Mouse (Mus musculus) olfactory bulb, adult 2 months (tissue): ENCODE data around the gene 1600002K03Rik. TPM values are rescaled to one million over a fixed set of nuclear protein-coding genes. Genes with fewer than 3 reads are reported as not detected.
A peak's percentile ranks its signal among the peaks of the same experiment; 100 is the strongest.

Experiments
- H3K27ac ChIP-seq: fragments of 200-500 bp; 2 replicates; pipeline ENCODE4 v1.5.1; 2012; ENCODE audit warnings: low read depth, low read length; ENCODE audit not compliant: insufficient read depth
- H3K4me1 ChIP-seq: fragments of 200-500 bp; 2 replicates; pipeline ENCODE4 v1.6.1; 2012; ENCODE audit warnings: low read length; ENCODE audit not compliant: control insufficient read depth, insufficient read depth
- H3K4me3 ChIP-seq: fragments of 200-500 bp; 2 replicates; pipeline ENCODE4 v1.5.1; 2012; ENCODE audit warnings: mild to moderate bottlenecking, low read depth, low read length, moderate library complexity; ENCODE audit not compliant: insufficient read depth
- CTCF ChIP-seq: fragments of 200-500 bp; IDR thresholded peaks from 2 replicates; pipeline ENCODE4 v1.5.1; 2012; ENCODE audit warnings: low read depth, mild to moderate bottlenecking, low read length, moderate library complexity; ENCODE audit not compliant: insufficient read depth
- POLR2A ChIP-seq: fragments of 200-500 bp; IDR thresholded peaks from 2 replicates; pipeline ENCODE4 v1.6.1; 2012; ENCODE audit warnings: mild to moderate bottlenecking, low read depth, low read length, moderate library complexity; ENCODE audit not compliant: insufficient read depth
- WGBS: fragments of 180-500 bp; shearing (Covaris S2); methylation state at CpG from one replicate; pipeline ENCODE4 v1.1.7; 2018; 5-methylcytosine and 5-hydroxymethylcytosine counted together
- polyA plus RNA-seq: library from polyadenylated mRNA; stranded (reverse); fragments of >200 nt; gene quantifications from 2 replicates; pipeline ENCODE4 v1.2.4, GENCODE M21; 2012; ENCODE audit warnings: low replicate concordance; ENCODE audit not compliant: missing spikeins, insufficient read depth, insufficient read length

Gene 1600002K03Rik
- polyA plus RNA-seq, 1 experiment, result not detected

- H3K4me3 ChIP-seq, result no peak overlapping the region
- no peak overlapping the region for H3K27ac ChIP-seq
- H3K4me1 ChIP-seq, result peaks cover 26% of the 10 kb centered on the region
- TF ChIP-seq POLR2A, result no peak
- TF ChIP-seq CTCF, result no peak
- 21% methylated on average over 4 of the region's 4 CpGs for WGBS
These were observed 3.0 kb downstream of the 1600002K03Rik start for GRCm38 (mm10) chr10:80175536-80176269.

GRCm38 (mm10) chr10:80176270-80176834 lies 3.6 kb downstream of the 1600002K03Rik start:
- WGBS, result 71% methylated on average over 5 of the region's 5 CpGs

DNA sequence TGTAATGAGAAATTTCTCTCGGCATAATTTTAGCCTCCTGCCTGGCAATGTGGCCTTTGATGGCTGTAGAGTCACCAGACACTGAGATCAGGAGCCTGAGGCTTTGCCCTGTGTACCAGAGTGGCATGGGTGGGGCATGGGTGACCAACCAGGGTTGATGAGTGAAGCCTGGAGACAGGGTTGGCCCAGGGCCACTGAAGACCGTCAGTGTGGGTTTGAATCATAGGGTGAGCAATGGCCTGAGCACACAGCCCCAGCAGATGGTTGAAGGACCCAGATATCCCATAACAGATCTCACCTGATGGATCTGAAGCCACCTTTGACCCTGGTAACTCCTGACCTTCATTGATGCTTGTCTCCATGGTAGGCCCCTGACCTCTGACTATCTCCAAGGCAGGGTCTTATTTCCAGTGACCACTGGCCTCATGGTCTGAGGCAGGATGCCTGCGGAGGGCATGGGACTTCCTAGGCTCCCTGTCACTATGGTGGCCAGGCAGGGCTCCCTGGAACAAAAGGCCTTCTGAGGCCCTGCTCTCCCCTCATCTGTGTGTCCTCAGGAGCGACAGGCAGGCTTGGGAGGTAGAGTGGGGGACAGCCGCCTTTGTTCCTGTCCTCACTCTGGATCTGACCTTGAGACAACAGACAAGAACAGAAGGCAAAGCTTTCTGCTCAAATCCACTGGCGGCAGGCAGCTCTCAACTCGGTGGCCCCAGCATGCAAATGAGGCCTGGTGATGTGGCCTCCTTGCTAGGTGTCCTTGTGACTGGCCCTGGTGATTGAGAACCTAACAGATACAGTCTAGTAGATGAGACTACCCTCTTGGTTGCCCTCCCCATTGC lies 4.9 kb downstream of the 1600002K03Rik start:
- H3K4me3 ChIP-seq, result no peak overlapping the region
- no peak overlapping the region for H3K27ac ChIP-seq
- 83% methylated on average over 7 of the region's 7 CpGs for WGBS
- TF ChIP-seq CTCF, result no peak
- no peak for TF ChIP-seq POLR2A
- peaks cover 23% of the 10 kb centered on the region for H3K4me1 ChIP-seq

More at GRCm38 (mm10) chr10:80176270-80176834, 3.6 kb downstream of the 1600002K03Rik start:
- no peak overlapping the region for H3K27ac ChIP-seq
- TF ChIP-seq POLR2A (no peak), CTCF (no peak)
- H3K4me1 ChIP-seq, result peaks cover 30% of the 10 kb centered on the region
- no peak overlapping the region for H3K4me3 ChIP-seq

DNA sequence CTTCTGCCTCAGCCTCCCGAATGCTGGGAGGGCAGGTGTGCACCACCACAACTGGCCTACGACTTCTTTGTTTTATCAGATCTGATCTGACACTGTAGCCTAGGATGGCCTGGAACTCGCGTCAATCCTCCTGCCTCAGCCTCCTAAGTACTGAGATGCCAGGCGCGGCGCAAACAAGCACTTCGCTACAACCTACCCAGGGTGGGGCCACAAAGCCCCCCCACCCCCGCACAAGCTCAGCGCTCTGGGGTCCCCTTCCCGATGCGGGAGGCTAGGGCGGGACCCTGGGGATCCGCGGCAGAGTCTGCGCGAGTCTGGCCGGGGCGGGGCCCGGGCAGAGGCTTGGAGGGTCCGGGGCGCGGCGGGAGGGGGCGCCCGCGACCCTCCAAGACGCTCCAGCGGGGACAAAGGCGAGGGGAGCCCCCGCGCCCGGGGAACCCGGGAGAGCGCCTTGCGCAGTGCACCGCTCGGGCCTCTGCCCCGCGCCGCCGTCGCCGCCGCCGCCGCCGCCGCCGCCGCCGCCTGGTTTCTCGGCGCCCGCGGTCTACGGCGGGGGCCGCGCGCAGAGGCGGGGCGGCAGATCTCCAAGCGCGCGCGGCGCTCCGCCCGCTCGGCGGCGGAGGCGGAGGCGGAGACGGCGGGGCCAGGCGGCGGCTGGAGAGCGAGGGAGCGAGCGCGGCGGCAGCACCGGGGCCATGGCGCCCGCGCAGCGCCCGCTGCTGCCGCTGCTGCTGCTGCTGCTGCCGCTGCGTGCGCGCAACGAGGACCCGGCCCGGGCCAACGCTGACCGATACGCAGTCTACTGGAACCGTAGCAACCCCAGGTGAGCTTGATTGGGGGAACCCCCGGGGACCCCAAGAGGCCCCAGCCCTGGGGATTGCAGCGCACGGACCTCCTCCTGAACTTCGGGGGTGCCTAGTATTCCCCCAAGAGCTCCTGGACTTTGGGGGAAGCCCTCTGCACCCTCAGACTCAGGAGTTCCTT lies 6.6 kb downstream of the 1600002K03Rik start, which contains the start of gene Efna2:
Efna2 (plus strand) TSS at position 415 of the 984 bp plus-strand sequence.
- Histone ChIP-seq H3K4me3 (peak within 1 kb of the TSS; percentile 90), H3K4me1 (peaks cover 21% of the 10 kb centered on the region), H3K27ac (peak within 1 kb of the TSS; percentile 58)
- no peak for TF ChIP-seq CTCF
- peak; percentile 66 for TF ChIP-seq POLR2A
- 6% methylated on average over 96 of the region's 106 CpGs for WGBS

DNA sequence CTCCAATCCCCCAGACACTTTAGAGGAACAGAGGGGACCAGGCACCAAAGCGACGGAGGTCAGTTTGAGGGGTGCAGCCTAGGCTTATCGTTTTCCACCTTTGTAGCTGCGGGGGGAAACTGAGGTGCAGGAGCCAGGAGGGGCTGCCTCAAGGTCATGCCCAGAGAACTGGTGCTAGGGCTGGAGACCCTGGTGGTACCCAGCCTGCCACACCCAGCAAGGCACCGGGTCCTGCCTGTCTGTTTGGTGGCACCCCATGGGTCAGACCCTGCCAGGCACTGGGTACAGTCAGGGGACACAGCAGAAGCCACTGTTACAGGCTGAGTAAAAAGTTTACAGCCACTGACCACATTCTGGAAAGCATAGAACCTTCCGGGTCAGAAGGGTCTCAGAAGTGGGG lies 7.5 kb downstream of the 1600002K03Rik start:
- TF ChIP-seq POLR2A (no peak), CTCF (no peak)
- peak overlapping the region; percentile 90 for H3K4me3 ChIP-seq
- no peak overlapping the region for H3K27ac ChIP-seq
- 45% methylated on average over 6 of the region's 6 CpGs for WGBS
- peaks cover 21% of the 10 kb centered on the region for H3K4me1 ChIP-seq

DNA sequence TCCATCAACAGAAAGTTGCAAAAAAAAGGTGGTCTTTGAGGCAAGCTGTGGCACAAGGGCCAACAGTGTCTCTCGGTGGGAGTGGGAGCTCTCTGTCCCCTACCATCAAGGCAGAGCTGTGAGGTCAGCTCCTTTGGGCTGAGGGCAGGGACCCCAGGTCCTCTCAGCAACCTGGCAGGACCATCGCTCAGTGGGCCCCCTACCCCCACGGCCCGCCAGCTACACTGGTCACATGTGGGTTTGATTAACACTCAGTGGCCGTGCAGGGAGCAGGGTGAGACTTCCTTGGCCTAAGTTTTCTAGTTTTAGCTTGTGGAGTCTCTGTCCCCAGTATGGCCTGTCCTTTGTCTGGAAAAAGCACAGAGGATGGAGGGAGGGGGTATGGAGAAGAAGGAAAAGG lies 8.1 kb downstream of the 1600002K03Rik start:
- TF ChIP-seq CTCF, result no peak
- no peak for TF ChIP-seq POLR2A
- H3K27ac ChIP-seq, result no peak overlapping the region
- WGBS, result 46% methylated on average over 5 of the region's 5 CpGs
- 0 out of 2 replicates have a peak overlapping the region, but pooled peaks have one; percentile 9 for H3K4me3 ChIP-seq
- H3K4me1 ChIP-seq, result peaks cover 23% of the 10 kb centered on the region

- no peak overlapping the region for H3K4me3 ChIP-seq
- 92% methylated on average over 7 of the region's 7 CpGs for WGBS
- peaks cover 23% of the 10 kb centered on the region for H3K4me1 ChIP-seq
- TF ChIP-seq CTCF (no peak), POLR2A (no peak)
- H3K27ac ChIP-seq, result no peak overlapping the region
These were observed 9.8 kb downstream of the 1600002K03Rik start for GRCm38 (mm10) chr10:80182547-80182946.

DNA sequence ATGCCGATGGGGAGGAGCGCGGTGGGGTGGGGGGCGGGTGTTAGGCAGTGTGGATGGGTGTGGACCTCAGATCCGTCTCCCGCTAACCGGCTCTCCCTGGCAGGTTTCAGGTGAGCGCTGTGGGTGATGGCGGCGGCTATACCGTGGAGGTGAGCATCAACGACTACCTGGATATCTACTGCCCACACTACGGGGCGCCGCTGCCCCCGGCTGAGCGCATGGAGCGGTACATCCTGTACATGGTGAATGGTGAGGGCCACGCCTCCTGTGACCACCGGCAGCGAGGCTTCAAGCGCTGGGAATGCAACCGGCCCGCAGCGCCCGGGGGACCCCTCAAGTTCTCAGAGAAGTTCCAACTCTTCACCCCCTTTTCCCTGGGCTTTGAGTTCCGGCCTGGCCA lies 13.9 kb downstream of the 1600002K03Rik start:
- whole genome bisulfite sequencing, result 68% methylated on average over 27 of the region's 27 CpGs
- no peak overlapping the region for H3K27ac ChIP-seq
- TF ChIP-seq CTCF (no peak), POLR2A (no peak)
- peaks cover 14% of the 10 kb centered on the region; the same call in 1 of the 2 replicates for H3K4me1 ChIP-seq
- no peak overlapping the region for H3K4me3 ChIP-seq
